Mouse (Mus musculus): ENCODE results near the gene Trim9.

- TF ChIP-seq CTCF (IDR thresholded peaks at IDR 0.05; ENCODE audit: low read depth, low read length) (peak; percentile 57), POLR2A (IDR thresholded peaks at IDR 0.05; ENCODE audit: insufficient read depth, low read length) (no peak), EP300 (IDR thresholded peaks at IDR 0.05; ENCODE audit: insufficient read depth, low read depth, low read length) (no peak)
These were observed 1.0 kb downstream of the Trim9 start for GRCm38 (mm10) chr12:70346139-70347026.
